Mouse (Mus musculus) cerebellum, postnatal 10 days (tissue): ENCODE results near the gene Gm45021.

ENCODE experiments used
- DNase-seq, 2 experiments: peaks; one replicate each; pipeline ENCODE4 v3.0.0; 2021; ENCODE audit warnings: mixed read lengths in 2 of 2

The Gm45021 gene

DNA sequence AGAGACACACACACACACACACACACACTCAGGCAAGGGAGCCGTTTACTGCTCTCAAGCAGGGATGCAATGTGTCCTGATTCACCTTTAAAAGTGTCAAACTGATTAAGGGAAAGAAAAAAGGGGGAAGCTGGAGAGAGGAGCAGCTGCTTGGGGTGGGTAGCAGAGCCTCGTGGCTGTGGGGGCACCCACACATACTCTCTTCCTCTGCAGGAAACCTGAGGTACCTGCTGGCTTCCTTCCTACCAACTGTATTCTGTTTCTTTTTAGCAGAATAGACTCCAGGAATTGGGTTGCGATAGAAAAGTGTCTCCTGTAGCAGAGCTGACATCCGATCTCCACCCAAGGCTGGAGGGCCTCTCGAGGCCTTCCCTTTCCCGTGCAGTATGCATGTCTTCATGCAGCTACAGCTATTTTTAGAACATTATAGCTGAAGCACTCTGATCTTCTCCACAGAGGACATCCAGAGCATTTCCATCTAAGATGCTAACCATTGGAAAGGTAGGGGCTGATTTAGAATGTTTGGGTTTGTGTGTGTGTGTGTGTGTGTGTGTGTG, at the start of gene Gm45021:
Gene Gm45021 (plus strand): TSS at position 417 of the 557 bp plus-strand sequence.
- no peak for DNase-seq

DNA sequence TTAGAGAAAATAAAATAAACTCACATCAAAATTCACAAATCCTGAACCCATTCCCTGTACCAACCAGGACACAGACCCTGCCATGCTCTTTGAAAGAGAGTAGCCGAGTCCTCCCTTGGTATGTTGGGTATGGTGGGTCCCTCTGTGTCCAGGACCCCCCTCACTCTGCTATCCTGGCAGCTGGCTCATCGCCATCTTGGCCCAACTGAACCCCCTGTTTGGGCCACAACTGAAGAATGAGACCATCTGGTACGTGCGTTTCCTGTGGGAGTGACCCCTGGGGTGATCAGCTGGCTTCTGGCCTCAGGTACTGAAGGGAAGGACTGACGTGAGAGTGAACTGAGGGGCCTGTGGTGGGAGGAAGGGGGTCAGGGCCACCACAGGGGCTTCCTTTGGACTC, 49.5 kb upstream of the Gm45021 start:
- peak; percentile 47 to 49 for DNase-seq

DNA sequence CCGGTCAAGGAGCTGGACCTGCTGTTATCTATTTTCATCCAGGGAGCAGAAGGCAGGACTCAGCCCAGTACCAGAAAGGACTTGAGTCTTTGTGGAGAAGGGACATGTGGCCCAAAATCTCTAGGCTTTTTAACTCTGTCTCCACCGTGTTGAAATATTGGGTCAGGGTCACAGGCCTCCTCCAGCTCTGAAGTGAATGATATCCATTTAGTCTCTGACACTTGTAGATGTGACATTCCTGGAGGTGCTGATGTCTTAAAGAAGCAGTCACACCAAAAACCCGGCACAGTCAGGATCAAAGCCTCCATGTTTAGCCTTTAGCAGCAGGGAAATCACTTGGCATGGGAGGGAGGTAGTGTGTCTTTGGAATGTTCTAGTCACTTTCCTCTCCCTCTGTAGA, 48.7 kb upstream of the Gm45021 start:
- DNase-seq, result no peak

DNA sequence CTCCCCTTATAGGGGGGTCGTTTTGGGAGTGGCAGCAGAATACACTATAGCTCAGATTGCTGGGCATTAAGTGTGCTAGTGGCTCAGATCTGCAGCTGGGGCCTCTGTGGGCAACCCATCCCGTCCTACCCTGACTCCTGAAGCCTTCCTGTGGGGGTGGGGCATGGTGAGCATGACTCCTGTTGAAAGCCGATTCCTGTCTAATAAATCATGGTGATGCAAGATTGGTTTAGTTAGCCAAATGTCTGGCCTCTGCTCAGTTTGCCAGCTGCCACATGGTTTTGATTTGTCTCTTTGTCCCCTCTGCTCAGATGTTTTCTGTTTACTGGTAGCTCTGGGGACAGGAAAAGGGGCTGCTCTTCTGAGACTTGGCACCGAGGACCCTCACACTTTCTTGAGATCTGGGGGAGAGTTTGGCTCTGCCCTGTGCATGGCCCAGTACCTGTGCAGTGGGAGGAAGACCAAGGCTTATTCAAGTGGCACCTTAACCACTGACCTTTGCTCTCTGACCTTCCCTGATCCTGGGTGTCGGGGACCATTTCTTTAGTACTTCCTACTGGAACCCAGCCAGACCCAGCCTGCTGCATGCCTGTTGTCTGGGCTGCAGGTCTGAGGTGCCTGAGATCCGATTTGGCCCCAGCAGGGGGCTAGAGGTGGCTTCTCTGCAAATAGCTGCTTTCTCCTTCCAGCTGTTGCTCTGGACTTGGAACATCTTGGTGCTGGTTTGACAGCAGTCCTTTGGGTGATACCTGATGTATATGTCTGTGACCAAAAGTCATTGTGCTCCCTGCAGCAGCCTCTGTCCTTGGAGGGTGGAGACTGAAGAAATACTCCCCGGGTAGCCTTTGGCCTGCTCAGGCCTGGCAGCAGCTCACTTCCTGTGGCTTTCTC, 47.6 kb upstream of the Gm45021 start:
- DNase-seq, result peak in 1 of 2 experiments; percentile 37

DNA sequence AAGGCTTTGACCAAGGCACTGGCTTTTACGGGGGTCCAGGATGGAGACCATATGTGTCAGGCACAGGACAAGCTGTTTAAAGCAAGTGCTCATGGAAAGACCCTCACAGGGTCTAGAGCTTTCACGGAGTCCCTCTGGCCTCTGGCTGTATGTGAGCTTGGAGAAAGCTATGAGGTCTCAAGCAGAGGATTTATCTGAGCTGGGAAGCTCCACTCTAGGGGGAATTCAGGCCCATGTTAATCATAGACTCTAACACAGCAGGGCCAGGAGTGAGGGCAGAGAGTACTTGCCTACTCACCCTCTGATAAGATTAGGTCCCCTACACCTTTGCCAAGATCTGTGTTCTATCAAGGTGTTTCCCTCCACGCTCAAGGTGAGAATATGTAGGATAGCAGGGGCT, 46.8 kb upstream of the Gm45021 start:
- no peak for DNase-seq

DNA sequence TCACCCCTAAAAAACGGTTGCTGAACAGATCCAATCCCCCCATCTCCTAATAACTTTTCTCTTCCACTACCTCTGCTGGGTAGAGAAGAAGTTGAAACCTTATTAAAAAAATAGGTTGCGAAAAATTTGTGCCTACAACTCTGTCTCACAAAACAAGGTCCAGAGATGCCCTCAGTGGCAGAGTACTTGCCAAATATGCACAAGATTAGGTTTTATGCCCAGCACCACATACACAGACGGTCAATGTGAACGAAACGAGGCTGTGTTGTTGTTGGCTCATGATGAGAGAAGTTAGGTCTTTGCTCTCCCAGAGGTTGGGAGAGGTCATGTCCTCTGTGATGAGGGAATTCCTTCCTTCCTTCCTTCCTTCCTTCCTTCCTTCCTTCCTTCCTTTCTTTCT, 44.2 kb upstream of the Gm45021 start:
- DNase-seq, result no peak

DNA sequence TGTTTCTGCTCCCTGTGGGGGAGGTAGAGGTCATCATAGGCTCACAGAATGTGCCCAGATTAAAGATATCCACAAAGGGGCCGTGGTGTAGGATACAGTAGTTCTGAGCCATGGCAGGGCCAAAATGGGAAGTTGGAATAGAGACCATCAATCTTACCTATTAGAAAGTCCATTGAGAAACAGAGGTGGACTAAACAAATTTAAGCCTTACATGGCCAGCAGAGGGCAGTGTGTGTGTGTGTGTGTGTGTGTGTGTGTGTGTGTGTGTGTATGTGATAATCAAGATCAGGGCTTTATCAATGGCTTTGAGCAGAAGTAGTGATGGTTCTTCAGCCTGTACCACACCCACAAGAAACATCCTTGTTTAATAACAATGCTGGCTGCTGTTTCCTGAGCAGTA, 43.1 kb upstream of the Gm45021 start:
- DNase-seq, result peak; percentile 70 to 75

DNA sequence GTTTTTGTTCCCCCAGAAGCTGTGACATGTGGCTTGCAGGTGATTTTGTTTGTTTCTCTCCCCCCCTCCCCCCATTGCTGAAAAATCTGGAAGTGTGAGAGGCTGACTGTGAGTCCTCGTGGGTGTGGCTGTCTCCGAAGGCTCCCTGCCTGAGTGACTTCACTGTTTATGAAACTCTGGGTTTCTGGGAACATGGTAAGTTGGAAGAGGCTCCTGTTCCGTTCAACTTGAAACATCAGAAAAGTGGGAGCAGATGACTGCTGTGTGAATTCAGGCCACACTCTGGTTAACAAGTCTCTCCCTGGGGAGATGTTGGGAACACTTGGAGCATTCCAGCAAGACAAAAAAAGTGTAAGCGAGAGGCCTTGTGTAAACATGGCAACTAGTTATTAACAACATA, 42.6 kb upstream of the Gm45021 start:
- DNase-seq, result no peak

DNA sequence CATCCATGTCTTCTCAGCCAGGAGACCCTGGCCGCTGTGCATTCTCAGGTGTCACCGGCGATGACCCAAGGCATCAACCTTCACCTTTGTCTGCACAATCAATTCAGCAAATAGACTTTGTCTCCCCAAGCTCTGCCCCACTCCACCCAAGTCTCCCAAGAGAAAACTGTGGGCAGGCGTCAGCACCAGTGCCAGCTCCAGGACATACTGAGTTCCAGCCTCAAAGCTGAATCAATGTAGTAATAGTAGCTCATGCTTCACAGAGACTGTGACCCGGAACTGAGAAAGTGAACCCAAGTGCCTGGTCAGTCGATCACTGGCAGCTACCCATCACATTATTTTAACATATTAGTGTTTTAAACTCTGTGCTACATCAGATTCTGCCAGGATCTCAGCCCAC, 41.1 kb upstream of the Gm45021 start:
- DNase-seq, result no peak

DNA sequence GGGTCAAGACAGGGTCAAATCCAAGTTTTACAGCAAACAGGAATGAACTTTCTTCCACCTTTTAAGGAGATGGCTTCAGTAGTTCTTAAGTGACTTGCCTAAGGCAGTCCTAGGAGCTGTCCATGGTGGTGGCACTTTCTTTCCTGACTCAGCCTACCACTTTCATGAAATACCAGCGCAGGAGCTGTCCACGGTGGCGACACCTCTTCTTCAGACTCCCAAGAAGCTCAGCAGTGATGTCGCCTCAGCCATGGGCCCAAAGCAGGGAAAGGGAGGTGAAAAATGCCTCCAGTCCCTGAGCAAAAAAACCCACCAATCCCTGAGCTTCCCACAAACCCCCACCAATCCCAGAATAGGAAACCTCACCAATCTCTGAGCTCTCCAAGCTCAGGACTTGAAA, 36.5 kb upstream of the Gm45021 start:
- no peak for DNase-seq

DNA sequence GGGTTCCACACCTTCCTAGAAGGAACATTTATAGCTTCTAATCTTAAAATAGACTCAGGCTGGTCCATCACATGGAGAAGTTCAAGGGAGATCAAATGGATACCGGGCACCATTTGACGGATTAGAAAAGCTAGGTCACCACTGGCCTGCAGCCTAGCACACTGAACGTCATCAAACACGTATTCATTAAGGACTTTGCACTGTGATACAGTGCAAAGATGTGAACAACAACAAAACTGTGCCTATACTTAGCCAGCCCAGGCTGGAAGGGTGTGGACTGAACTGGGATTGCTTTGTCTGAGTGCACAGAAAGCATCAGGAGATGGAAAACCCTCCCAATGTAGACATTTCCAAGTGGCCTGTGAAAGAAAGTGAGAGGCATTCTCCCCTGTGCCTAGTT, 35.6 kb upstream of the Gm45021 start:
- no peak for DNase-seq

DNA sequence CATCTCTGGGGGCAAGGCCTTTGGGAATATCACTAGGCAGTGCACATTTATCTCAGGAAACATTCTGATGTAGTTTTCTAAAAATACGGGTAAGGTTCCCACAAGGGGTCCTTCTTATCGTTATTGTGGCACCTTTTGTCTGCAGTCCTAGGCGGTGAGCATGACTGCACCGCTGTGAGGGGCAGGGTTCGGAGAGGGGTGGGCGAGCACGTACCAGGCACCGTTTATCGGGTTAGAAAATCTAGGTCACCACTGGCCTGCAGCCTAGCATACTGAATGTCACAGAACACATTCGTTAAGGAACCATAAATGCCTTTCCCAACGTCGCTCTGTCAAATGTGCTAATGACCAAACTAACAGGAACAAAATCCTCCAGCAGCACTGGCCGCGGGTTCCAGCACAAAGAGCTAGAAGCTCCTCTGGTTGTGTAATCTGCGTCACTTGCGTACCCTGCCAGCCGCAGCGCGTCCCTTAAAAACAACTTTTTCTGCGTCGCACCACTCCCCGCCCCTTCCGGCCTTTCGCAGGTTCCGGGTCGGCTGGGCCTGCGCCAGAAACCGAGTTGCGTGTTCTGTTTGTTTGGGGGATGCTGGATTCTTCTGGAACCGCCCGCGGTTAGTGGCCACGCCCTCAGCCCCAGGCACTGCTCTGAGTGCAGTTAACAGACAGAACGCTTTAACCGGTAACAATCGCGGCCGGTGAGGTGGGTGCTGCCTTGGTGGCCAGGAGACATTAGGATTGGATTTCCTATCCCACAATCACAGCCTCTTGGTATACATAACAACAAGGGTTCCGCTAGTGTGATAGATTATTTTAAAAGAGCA, 34.9 kb upstream of the Gm45021 start, which contains the start of gene Lrrc61:
Gene Lrrc61 (plus strand): TSS at position 517 of the 824 bp plus-strand sequence.
- DNase-seq, result peak; percentile 99 to 100

DNA sequence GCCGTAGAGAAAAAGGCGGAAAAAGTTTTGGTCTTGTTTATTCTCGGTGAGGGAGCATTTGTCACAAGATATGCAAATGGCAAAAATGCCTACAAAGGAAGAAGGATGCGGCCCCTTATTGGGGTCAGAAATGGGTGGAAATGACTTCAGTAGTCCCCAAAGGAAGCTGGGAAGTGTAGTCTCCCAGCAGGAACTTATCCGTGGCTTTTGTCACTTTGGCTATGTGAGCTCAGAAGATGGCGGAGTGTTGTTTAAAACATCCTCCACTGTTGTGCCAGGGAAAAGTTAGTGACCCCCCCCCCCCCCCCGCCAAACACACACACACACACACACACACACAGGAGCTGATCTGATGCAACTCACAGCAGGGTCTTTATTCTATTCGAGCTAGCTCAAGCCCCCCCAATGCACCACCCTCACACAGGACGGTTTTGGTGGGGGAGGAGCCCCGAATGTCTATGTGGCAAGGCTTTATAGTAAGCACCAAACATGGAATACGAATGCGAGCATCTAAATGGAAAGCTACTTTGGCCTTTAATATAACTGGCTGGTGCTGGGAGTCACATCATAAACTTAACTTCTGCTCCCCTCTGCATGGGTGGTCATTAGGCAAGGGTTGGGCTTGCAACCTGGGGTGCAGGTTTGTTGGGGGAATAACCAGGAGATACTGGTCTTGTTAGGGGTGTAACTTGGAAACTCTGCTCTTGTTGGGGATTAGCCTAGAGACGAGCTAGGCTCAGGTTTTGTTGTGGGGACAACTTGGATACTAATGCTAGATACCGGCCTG, 34.1 kb upstream of the Gm45021 start:
- peak; percentile 75 to 78 for DNase-seq

DNA sequence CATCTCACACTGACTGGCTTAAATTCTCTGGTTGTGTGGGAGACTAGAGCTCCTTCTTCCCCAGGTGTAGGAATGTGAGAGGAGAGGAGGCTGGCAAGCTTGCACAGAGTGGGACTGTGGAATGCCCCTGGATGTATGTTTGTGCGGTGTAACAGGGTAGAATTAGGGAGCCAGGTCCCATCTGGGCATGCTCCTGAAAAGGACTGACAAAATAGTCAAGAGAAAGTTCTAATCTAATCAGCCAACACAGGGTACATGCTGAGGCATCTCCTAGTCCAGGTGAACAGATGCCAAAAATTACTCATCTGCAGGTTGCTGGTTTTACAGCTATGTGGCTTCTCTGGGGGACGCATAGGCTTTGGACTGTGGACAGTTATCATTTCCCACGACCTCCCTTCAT, 33.5 kb upstream of the Gm45021 start:
- no peak for DNase-seq

DNA sequence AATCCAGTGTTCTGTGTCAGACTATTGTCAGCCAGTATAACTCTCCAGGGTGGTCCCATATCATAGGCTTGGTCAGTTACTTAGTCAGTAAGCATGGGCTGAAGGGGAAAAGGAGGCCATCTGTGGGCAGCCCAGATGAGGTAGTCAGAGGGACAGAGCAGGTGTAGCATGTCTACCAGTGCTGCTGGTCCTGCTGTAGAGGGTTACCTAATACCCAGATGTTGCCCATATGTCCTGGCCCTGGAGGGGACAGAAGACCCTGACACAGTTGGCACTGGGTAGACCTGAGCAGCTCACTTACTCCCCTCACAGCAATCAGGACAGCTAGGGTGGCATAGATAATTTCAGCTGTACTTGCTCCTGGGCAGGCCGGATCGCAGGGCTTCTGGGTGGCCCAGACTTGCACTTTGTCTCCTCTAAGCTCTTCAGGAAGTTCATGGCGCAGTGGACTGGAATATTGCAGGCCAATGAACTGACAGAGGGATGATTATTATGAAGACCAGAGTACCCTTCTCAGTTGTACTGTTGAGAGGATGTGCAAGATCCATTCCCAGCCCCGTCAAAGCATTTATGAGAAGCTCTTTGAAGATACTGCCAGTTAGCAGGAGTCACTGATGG, 23.6 kb upstream of the Gm45021 start:
- DNase-seq, result no peak

DNA sequence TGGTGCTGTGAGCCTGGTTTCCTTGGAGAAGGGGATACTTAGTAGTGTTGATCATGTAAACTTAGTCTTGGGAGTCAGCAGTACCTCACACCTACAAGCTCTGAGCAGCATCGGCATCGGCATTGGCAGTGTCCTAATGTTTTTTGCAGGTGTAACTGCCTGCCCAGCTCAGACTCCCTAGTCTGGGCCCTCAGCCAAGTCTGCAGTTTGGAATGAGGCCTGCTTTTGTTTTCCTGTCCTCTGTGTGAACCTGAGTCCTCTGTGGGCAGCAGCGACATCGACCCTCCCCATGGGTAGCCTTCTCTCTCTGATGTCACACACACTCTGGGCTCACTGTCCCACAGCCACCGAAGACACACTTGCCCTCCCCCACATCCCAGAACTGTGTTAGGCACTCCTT, 23.1 kb upstream of the Gm45021 start:
- DNase-seq, result peak; percentile 71 to 75

DNA sequence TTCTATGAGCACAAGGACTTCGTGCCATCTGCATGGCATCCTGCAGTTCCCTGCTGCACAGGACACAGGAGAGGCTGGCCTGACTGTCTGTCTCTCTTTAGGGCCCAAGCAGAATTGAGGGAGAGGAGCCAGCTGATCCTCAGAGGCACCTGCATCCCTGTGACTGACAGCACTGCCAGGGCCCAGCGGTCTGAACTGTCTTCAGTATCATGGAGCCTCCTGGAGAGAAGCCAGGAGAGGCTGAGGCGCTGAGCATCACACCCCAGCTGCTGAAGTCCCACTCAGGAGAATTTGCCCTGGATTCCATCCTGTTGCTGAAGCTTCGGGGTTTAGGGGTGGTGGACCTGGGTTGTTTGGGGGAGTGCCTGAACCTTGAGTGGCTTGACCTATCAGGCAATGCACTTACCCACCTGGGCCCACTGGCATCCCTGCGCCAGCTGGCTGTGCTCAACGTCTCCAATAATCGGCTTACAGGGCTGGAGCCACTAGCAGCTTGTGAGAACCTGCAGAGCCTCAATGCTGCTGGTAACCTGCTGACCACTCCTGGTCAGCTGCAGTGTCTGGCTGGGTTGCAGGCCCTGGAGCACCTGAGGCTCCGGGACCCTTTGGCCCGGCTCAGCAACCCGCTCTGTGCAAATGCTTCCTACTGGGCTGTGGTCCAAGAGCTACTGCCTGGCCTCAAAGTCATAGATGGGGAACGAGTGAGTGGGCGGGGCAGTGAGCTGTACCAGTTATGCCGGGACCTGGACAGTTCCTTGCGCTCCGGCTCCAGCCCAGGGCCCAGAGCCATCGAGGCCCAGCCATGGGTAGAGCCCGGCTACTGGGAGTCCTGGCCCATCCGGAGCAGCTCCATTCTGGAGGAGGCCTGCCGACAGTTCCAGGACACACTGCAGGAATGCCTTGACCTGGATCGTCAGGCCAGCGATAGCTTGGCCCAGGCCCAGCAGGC, 21.1 kb upstream of the Gm45021 start:
- peak; percentile 69 to 73 for DNase-seq

DNA sequence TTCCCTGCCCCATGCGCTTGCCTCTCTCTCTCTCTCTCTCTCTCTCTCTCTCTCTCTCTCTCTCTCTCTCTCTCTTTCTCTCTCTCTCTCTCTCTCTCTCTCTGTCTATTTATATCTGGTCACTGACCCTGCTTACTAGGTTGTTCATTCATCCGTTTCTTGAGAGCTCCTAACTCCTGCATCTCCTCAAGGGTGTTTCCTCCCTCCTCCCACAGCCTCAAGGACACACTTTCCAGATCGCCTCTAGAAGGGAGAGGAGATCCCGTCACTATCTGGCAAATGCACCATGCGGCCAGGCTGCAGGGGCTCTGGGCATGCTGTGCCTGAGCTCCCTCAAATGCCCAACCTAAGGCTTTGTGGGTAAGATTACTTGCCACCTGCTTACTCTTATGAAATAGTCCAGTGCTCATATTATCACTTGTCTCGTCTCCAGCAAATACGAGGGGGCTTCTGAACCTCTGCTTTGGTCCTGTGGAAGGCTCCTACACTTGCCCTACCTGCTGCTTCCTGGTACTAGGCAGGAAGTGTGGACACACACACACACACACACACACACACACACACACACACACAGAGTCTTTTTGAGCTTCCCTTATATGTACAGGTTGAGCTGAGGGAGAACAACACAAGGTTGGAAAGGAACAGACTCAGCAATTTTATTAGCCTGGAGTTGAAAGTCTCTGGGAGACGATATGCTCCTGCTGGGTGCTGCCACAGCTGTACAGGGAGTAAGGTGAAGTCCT, 20.2 kb upstream of the Gm45021 start:
- peak in 1 of 2 experiments; percentile 22 for DNase-seq

DNA sequence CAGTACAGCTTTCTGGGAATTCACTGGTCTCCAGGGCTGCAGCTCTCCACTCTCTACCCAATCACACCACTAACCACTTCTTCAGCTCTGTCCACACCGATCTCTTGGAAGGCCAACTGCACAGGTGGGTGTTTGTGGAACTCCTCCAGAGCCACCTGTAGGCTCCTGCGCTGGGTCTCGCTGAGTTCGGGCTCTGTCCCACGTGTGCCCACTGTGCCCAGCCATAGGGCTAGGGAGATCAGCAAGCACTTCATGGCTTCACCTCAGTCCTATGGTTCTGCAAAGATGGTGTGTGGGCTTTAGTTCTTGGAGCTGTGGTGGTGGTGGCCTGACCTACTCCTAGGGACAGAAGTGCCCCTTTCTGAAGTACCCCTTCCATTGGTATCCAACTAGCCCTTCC, 17.4 kb upstream of the Gm45021 start:
- DNase-seq, result no peak

DNA sequence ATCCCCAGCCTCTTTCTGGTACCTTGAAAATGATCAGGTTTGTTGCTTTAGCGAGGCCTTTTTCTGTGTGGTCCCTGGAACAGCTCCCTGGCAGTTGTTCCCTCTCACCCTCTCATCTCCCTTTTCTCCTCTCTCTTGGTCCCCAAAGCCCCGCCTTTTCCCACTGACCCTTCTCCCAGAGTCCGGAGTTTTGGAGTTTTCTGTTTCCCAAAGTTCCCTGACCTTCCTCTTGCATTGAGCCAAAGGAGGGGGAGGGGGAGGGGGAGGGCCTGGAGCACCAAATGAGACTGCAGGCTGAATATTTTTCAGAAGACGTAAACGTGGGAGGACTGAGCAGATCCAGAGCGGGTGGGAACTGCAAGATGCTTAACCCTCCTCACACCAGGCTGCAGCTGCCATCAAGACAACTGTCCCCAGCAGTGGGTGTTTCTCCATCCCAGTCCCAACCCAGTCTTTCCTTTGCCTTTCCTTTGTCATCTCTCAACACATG, 16.8 kb upstream of the Gm45021 start, which contains the start of gene Rarres2:
Gene Rarres2 (minus strand): TSS at position 218 of the 490 bp plus-strand sequence.
- no peak for DNase-seq
